Mouse (Mus musculus) CD4-positive, CD25-positive, alpha-beta regulatory T cell, adult 4 months (primary cell): Measurements from ENCODE around the gene Mta2. TPM values are rescaled to one million over a fixed set of nuclear protein-coding genes. Genes with fewer than 3 reads are reported as not detected.

Experiments used
- ATAC-seq: one replicate; pipeline ENCODE4 v1.8.0; 2017
- polyA plus RNA-seq, 2 experiments: library from polyadenylated mRNA; unstranded; fragments of 100-300 nt; shearing (Covaris generic); gene quantifications; one replicate each; pipeline ENCODE4 v1.2.1; 2017

Mta2 gene
- polyA plus RNA-seq, 2 experiments from 2014 or later = 81.7 to 126 TPM

DNA sequence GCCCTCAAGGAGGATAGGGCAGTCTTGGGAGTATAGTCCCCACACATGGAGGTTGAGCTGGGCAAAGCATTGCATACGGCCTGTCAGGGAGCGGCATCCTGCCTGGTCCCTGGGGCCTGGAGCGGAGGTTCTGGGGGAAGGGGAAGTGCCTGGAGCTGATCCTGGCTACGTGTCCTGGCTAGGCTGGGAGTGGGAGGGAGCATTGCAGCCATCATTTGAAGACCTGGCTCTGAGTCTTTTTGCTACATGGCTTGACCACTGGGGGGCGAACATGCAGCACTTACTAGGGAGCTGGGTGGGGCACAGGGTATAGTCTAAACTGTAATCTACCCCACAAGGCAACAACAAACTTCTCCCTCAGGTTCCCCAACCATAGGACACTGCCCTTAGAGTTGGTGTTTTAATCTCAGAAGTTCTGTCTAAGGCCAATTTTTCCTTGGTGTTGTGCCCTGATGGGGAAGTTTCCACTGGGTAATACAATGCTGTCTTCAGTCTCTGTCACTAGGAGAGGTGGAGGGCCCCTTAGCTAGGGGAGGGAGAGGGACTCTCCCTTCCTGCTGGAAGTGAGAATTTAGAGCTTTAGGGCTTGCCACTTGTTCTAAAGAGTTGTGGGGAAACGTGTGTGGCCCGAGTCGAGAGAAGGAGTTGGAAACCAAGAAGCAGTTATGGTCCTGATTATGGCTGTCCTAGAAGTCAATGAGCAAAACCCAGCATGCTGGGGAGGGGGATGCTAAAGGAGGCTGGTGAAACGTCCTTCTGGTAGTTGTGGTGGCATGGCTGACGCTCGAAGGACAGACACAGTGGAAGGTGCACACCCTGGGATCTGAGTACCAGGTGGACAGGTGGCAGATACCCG, 51.3 kb downstream of the Mta2 start:
- peak; percentile 32 for ATAC-seq

DNA sequence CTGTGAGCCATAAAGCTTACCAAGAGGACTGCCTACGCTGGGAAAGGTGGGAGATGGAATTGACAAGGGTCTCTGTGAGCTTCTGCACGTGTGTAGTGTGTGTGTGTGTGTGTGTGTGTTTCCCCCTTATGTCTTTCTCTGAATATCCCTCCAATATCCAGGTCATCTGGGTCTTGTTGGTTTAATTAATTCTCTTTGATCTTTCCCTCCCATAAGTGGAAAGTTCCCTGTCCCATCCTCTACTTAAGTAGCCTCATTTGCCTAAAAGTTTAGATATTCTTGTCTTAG, 51.9 kb downstream of the Mta2 start:
- ATAC-seq = no peak

DNA sequence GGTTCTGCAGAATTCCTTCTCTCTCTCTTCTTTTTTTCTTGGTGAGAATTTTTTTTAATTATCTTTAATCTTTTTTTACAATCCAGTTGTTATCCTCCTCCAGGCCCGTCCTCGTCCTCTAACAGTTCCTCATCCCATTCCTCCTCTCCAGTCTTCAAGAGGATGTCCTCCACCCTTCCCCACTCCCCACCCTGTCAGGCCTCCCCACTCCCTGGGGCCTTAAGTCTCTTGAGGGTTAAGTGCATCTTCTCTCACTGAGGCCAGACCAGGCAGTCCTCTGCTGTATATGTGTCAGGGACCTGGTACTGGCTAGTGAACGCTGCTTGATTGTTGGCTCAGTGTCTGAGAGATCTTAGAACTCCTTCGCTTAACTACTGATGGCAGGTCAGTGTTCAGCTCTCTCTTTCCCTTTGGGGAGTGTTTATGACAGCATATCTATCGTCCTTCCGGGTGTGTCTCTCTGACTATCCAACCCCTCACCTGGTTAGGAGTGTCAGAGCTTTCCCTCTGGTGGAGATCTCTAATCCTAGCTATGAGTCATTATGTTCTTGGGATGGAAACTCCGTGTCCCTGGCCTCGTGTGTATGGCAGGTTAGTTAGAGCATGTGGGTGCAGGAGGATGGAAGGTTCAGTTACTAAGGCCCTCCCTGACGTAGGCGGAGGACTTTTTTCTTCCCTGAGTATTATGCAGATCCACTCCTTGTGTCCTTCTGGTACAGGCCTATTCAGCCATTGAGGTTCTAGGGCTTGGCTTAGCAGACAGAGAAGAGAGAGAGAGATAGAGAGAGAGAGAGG, 53.3 kb downstream of the Mta2 start:
- no peak for ATAC-seq

DNA sequence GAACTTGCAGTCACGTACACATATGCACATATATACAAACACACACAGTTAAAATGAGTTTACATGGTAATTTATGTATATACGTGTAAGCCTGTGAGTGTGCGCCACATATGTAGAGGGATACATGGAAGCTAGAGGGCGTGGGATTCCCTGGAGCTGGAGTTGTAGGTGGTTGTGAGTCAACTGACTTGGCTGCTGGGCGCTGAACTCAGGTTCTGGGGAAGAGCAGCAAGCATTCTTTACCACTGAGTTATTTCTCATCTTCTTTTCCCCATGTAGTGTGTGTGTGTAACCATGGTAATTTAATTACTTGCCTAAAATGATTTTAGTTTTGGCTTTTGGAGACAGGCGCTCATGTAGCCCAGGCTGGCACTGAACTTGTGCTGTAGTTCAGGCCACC, 54.9 kb downstream of the Mta2 start:
- ATAC-seq = no peak

DNA sequence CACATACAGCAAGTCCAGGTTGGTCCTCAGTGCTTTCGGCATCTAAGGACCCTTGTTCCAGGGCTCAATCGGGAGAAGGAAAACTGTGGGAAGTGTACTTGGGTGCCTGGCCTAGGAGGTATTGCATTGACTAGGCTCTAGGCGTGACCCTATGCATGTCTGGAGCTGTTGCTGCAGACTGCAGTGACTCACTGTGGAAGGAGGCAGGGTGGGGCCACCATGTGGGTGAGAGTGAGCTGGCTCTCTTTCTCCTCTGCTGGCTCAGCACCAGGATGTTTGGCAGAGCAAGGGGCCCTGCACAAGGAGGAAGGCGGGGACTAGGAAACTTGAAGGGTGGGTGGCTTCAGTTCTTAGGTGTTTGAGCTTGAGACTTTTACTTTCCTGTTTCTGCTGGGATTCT, 55.9 kb downstream of the Mta2 start:
- peak; percentile 92 for ATAC-seq

DNA sequence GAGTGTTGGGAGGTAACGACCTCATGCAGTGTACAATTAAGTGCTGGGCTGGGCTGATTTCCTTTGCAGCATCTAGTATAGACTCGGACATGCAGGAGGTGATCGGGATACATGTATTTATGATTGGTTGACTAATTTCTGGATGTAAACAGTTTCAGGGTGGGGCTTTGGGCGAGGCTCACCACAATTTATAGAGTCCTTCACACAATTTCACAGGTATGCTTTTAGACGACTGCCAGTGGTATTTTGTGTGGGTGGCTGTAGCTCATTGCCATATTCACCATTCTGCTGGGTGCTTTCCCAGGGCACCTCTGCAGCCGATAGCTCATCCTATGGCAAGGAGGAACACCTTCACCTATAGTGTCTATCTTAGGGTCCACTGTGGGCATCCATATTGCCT, 56.9 kb downstream of the Mta2 start:
- peak; percentile 17 for ATAC-seq

DNA sequence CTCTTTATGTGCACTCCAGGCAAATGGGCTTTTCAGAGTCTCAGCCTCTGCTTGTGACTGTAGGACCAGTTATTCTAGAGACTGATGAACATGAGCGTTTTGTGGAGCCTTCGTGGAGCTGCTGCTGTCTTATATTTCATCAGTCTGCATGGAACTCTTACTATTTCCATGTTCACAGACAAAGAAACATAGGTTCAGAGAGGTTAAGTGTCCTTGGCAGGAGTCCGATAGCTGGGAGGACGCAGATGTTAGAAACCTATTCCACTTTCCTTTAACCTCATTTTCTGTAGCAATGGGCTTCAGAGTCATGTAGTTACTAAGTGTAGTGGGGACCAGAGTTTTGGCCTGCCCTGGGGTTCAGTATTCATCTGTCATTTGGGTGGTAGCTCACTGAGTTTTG, 57.5 kb downstream of the Mta2 start:
- no peak for ATAC-seq

Other genes starting within 250 kb of the Mta2 start
- 10 to 100 TPM; 63.7 to 85.1 TPM for gene Slc3a2, start 218.5 kb upstream of the Mta2 start, polyA plus RNA-seq
- gene Wdr74, start 206.0 kb upstream of the Mta2 start, polyA plus RNA-seq = 10 to 100 TPM; 72.5 to 92.2 TPM
- gene 1700092M07Rik, start 201.2 kb upstream of the Mta2 start, polyA plus RNA-seq = under 1 TPM in 1 of 2 experiments, not detected in 1; 0.75 TPM
- 100 to 1,000 TPM; 132 to 165 TPM for gene Stx5a, start 200.5 kb upstream of the Mta2 start, polyA plus RNA-seq
- 100 to 1,000 TPM; 163 to 188 TPM for gene Nxf1, start 184.8 kb upstream of the Mta2 start, polyA plus RNA-seq
- gene Tmem223, start 170.9 kb upstream of the Mta2 start, polyA plus RNA-seq = 100 to 1,000 TPM; 117 to 124 TPM
- 100 to 1,000 TPM in 1 of 2 experiments, 10 to 100 TPM in 1; 85.6 to 101 TPM for gene Tmem179b, start 167.4 kb upstream of the Mta2 start, polyA plus RNA-seq
- gene Taf6l, start 155.5 kb upstream of the Mta2 start, polyA plus RNA-seq = 1 to 10 TPM; 5.4 to 6.5 TPM
- gene Polr2g, start 143.3 kb upstream of the Mta2 start, polyA plus RNA-seq = 100 to 1,000 TPM; 181 to 198 TPM
- gene Zbtb3, start 139.3 kb upstream of the Mta2 start, polyA plus RNA-seq = 1 to 10 TPM; 2.1 to 4.7 TPM
- 10 to 100 TPM; 41.6 to 59.0 TPM for gene Ttc9c, start 122.5 kb upstream of the Mta2 start, polyA plus RNA-seq
- gene Hnrnpul2, start 121.9 kb upstream of the Mta2 start, polyA plus RNA-seq = 1 to 10 TPM; 4.2 to 6.9 TPM
- gene AC129217.1, start 112.1 kb upstream of the Mta2 start, polyA plus RNA-seq = not detected
- 10 to 100 TPM; 86.8 to 98.9 TPM for gene Bscl2, start 104.4 kb upstream of the Mta2 start, polyA plus RNA-seq
- 1 to 10 TPM in 1 of 2 experiments, under 1 TPM in 1; 0.91 to 1.4 TPM for gene Gng3, start 102.7 kb upstream of the Mta2 start, polyA plus RNA-seq
- not detected for gene Lrrn4cl, start 91.1 kb upstream of the Mta2 start, polyA plus RNA-seq
- 10 to 100 TPM; 65.0 to 70.2 TPM for gene Ubxn1, start 70.4 kb upstream of the Mta2 start, polyA plus RNA-seq
- gene Uqcc3, start 61.0 kb upstream of the Mta2 start, polyA plus RNA-seq = 10 to 100 TPM; 80.7 to 88.3 TPM
- gene Lbhd1, start 58.1 kb upstream of the Mta2 start, polyA plus RNA-seq = 10 to 100 TPM; 58.1 to 77.2 TPM
- not detected for gene Gm49403, start 57.9 kb upstream of the Mta2 start, polyA plus RNA-seq
- gene 1810009A15Rik, start 53.0 kb upstream of the Mta2 start, polyA plus RNA-seq = 100 to 1,000 TPM; 102 to 103 TPM
- gene Gm49416, start 52.9 kb upstream of the Mta2 start, polyA plus RNA-seq = not detected
- gene Ints5, start 48.9 kb upstream of the Mta2 start, polyA plus RNA-seq = 10 to 100 TPM in 1 of 2 experiments, 1 to 10 TPM in 1; 8.7 to 12.2 TPM
- gene Ganab, start 43.8 kb upstream of the Mta2 start, polyA plus RNA-seq = 10 to 100 TPM; 50.2 to 83.9 TPM
- 10 to 100 TPM; 18.4 to 19.6 TPM for gene B3gat3, start 21.5 kb upstream of the Mta2 start, polyA plus RNA-seq
- 1 to 10 TPM; 5.1 to 9.2 TPM for gene Rom1, start 12.5 kb upstream of the Mta2 start, polyA plus RNA-seq
- 10 to 100 TPM; 18.7 to 24.9 TPM for gene Eml3, start 12.3 kb upstream of the Mta2 start, polyA plus RNA-seq
- 10 to 100 TPM; 30.3 to 67.9 TPM for gene Tut1, start 12.0 kb downstream of the Mta2 start, polyA plus RNA-seq
- 100 to 1,000 TPM; 667 to 787 TPM for gene Eef1g, start 25.2 kb downstream of the Mta2 start, polyA plus RNA-seq
- 10 to 100 TPM; 45.2 to 48.9 TPM for gene Ahnak, start 47.4 kb downstream of the Mta2 start, polyA plus RNA-seq
- gene Scgb1a1, start 146.1 kb downstream of the Mta2 start, polyA plus RNA-seq = not detected
- gene Asrgl1, start 193.8 kb downstream of the Mta2 start, polyA plus RNA-seq = 10 to 100 TPM; 33.5 to 34.3 TPM